Mouse (Mus musculus): ENCODE results near the gene Fam183b. TPM values are rescaled to one million over a fixed set of nuclear protein-coding genes. Genes with fewer than 3 reads are reported as not detected.

The Fam183b gene
- polyA plus RNA-seq, 1 experiment = not detected

DNA sequence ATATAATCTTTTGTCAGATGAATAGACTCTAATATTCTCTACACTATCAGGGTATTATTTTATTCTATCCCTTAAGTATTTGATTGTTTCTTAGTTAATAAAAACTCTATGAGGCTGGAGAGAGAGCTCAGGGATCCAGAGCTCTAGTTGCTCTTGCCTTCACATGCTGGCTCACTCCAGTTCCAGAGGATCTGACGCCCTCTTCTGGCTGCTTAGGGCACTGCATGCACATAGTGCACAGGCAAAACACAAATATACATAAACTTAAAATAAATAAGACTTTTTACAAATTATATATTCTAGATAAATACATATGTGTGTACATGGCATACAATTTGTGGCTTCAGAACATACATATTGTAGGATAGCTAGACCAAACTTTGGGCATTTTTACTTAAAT is 10.2 kb upstream of the Fam183b start:
- WGBS = 11% methylated on average over 1 of the region's 1 CpGs
- H3K4me1 ChIP-seq (ENCODE audit: control insufficient read depth, insufficient read depth, low read length) = no peaks in the 10 kb centered on the region
- no peak overlapping the region for H3K27ac ChIP-seq (ENCODE audit: insufficient read depth, low read depth, low read length)
- no peak overlapping the region for H3K4me3 ChIP-seq (ENCODE audit: insufficient read depth, low read depth, low read length)
- TF ChIP-seq POLR2A (IDR thresholded peaks at IDR 0.05; ENCODE audit: insufficient read depth, low read depth, low read length) (no peak), CTCF (IDR thresholded peaks at IDR 0.05; ENCODE audit: insufficient read depth, low read depth, low read length) (no peak)

DNA sequence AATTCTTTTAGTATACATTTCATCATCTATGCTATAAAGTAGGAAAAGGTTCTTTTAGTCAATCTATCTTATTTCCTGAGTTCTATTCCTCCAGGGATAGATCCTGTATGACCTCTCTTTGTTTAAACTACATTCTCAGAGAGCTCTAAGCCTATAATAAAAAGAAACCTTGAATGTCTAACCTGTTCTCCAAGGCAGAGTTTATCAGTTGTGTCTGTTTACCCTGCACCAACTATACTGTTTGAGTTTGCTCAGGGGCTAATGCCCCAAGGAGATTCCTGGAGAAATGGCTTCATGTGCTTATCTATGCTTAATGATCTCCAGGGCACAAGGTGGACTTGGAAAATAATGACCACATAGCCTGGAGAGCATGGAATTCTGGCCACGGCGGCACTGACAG is 2.6 kb upstream of the Fam183b start:
- Histone ChIP-seq H3K27ac (ENCODE audit: insufficient read depth, low read depth, low read length) (no peak overlapping the region), H3K4me3 (ENCODE audit: insufficient read depth, low read depth, low read length) (no peak overlapping the region), H3K4me1 (ENCODE audit: control insufficient read depth, insufficient read depth, low read length) (peaks cover 10% of the 10 kb centered on the region)
- 81% methylated on average over 2 of the region's 2 CpGs for WGBS
- TF ChIP-seq CTCF (IDR thresholded peaks at IDR 0.05; ENCODE audit: insufficient read depth, low read depth, low read length) = no peak
- TF ChIP-seq POLR2A (IDR thresholded peaks at IDR 0.05; ENCODE audit: insufficient read depth, low read depth, low read length) = no peak

DNA sequence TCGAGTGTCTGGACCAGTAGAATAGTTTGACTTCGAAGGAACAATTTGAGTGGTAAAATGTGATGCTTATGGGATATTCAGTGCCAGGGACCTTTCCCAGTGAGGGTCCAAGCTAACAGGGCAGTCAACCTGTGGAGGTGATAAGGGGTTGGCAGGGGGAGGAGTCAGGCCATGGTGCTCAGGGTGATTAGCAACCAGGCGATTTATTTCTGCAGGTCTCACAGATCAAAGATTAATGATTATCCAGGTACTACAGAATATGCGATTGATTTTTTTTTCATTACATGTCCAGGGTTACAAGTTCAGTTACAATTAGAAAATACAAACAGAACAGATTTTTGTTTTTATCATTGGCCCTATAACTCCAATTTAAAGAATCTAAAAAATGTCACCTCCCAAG is 2.1 kb upstream of the Fam183b start:
- H3K4me3 ChIP-seq (ENCODE audit: insufficient read depth, low read depth, low read length) = no peak overlapping the region
- no peak overlapping the region for H3K27ac ChIP-seq (ENCODE audit: insufficient read depth, low read depth, low read length)
- H3K4me1 ChIP-seq (ENCODE audit: control insufficient read depth, insufficient read depth, low read length) = peaks cover 10% of the 10 kb centered on the region
- TF ChIP-seq CTCF (IDR thresholded peaks at IDR 0.05; ENCODE audit: insufficient read depth, low read depth, low read length) (no peak), POLR2A (IDR thresholded peaks at IDR 0.05; ENCODE audit: insufficient read depth, low read depth, low read length) (no peak)
- WGBS = 81% methylated on average over 4 of the region's 4 CpGs

- TF ChIP-seq CTCF (IDR thresholded peaks at IDR 0.05; ENCODE audit: insufficient read depth, low read depth, low read length) = no peak
- TF ChIP-seq POLR2A (IDR thresholded peaks at IDR 0.05; ENCODE audit: insufficient read depth, low read depth, low read length) = no peak
- no peak overlapping the region for H3K27ac ChIP-seq (ENCODE audit: insufficient read depth, low read depth, low read length)
- no peak overlapping the region for H3K4me3 ChIP-seq (ENCODE audit: insufficient read depth, low read depth, low read length)
- WGBS = 75% methylated on average over 5 of the region's 5 CpGs
- peaks cover 10% of the 10 kb centered on the region for H3K4me1 ChIP-seq (ENCODE audit: control insufficient read depth, insufficient read depth, low read length)
Observed at GRCm38 (mm10) chr11:58799747-58800146, 2.0 kb downstream of the Fam183b start.

GRCm38 (mm10) chr11:58796850-58797249 is 4.9 kb downstream of the Fam183b start:
- WGBS = 60% methylated on average over 7 of the region's 7 CpGs
- no peak for TF ChIP-seq CTCF (IDR thresholded peaks at IDR 0.05; ENCODE audit: insufficient read depth, low read depth, low read length)
- TF ChIP-seq POLR2A (IDR thresholded peaks at IDR 0.05; ENCODE audit: insufficient read depth, low read depth, low read length) = no peak
- H3K27ac ChIP-seq (ENCODE audit: insufficient read depth, low read depth, low read length) = no peak overlapping the region
- H3K4me1 ChIP-seq (ENCODE audit: control insufficient read depth, insufficient read depth, low read length) = peaks cover 7% of the 10 kb centered on the region
- no peak overlapping the region for H3K4me3 ChIP-seq (ENCODE audit: insufficient read depth, low read depth, low read length)

- no peak overlapping the region for H3K27ac ChIP-seq (ENCODE audit: insufficient read depth, low read depth, low read length)
- no peaks in the 10 kb centered on the region for H3K4me1 ChIP-seq (ENCODE audit: control insufficient read depth, insufficient read depth, low read length)
- no peak overlapping the region for H3K4me3 ChIP-seq (ENCODE audit: insufficient read depth, low read depth, low read length)
- 71% methylated on average over 2 of the region's 2 CpGs for WGBS
- TF ChIP-seq CTCF (IDR thresholded peaks at IDR 0.05; ENCODE audit: insufficient read depth, low read depth, low read length) (no peak), POLR2A (IDR thresholded peaks at IDR 0.05; ENCODE audit: insufficient read depth, low read depth, low read length) (no peak)
Observed at GRCm38 (mm10) chr11:58795856-58796255, 5.9 kb downstream of the Fam183b start.

DNA sequence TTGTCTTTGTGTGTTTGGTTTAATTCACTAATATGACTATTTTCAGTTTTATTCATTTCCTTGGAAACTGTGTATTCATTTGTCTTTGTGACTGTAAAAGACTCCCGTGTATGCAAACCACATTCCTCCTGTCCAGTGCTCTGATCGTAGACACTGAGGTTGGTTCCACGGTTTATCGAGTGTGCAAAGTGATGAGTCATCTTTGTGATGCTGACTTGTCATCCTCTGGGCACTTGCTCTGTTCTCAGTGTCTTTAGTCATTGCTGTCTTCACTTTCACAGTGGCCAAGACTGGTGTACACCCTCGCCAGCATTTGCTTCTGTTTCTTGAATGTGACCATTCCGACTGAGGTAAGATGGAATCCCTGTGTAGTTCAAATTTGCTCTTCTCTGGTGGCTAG is 11.1 kb downstream of the Fam183b start:
- WGBS = 74% methylated on average over 6 of the region's 6 CpGs
- H3K4me1 ChIP-seq (ENCODE audit: control insufficient read depth, insufficient read depth, low read length) = peaks cover 2% of the 10 kb centered on the region; the same call in 1 of the 2 replicates
- TF ChIP-seq CTCF (IDR thresholded peaks at IDR 0.05; ENCODE audit: insufficient read depth, low read depth, low read length) (no peak), POLR2A (IDR thresholded peaks at IDR 0.05; ENCODE audit: insufficient read depth, low read depth, low read length) (no peak)
- H3K4me3 ChIP-seq (ENCODE audit: insufficient read depth, low read depth, low read length) = no peak overlapping the region
- no peak overlapping the region for H3K27ac ChIP-seq (ENCODE audit: insufficient read depth, low read depth, low read length)

GRCm38 (mm10) chr11:58790053-58790452 is 11.7 kb downstream of the Fam183b start:
- H3K4me3 ChIP-seq (ENCODE audit: insufficient read depth, low read depth, low read length) = no peak overlapping the region
- no peak overlapping the region for H3K27ac ChIP-seq (ENCODE audit: insufficient read depth, low read depth, low read length)
- H3K4me1 ChIP-seq (ENCODE audit: control insufficient read depth, insufficient read depth, low read length) = peaks cover 2% of the 10 kb centered on the region; the same call in 1 of the 2 replicates
- TF ChIP-seq CTCF (IDR thresholded peaks at IDR 0.05; ENCODE audit: insufficient read depth, low read depth, low read length) = no peak
- no peak for TF ChIP-seq POLR2A (IDR thresholded peaks at IDR 0.05; ENCODE audit: insufficient read depth, low read depth, low read length)
- WGBS = 50% methylated on average over 2 of the region's 2 CpGs

DNA sequence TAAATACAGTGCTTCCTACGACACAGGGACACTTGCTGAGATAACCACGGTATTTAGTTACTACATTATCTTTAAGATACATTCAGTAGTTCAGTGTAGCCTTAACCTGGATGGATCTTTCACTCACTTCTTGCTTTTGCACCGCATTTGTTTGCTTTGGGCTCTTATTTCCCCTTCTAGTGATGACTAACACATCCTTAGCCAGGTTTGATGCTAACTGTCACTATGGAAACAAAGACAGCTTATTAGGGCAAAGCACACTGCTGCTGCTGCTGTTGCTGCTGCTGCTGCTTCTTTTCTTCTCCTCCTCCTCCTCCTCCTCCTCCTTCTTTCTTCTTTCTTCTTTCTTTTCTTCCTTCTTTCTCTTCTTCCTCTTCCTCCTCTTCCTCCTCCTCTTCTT is 12.2 kb downstream of the Fam183b start:
- whole genome bisulfite sequencing = 10% methylated on average over 3 of the region's 3 CpGs
- no peak for TF ChIP-seq POLR2A (IDR thresholded peaks at IDR 0.05; ENCODE audit: insufficient read depth, low read depth, low read length)
- TF ChIP-seq CTCF (IDR thresholded peaks at IDR 0.05; ENCODE audit: insufficient read depth, low read depth, low read length) = no peak
- Histone ChIP-seq H3K27ac (ENCODE audit: insufficient read depth, low read depth, low read length) (no peak overlapping the region), H3K4me3 (ENCODE audit: insufficient read depth, low read depth, low read length) (no peak overlapping the region), H3K4me1 (ENCODE audit: control insufficient read depth, insufficient read depth, low read length) (peaks cover 2% of the 10 kb centered on the region; the same call in 1 of the 2 replicates)

- no peak overlapping the region for H3K4me3 ChIP-seq (ENCODE audit: insufficient read depth, low read depth, low read length)
- H3K4me1 ChIP-seq (ENCODE audit: control insufficient read depth, insufficient read depth, low read length) = peaks cover 2% of the 10 kb centered on the region; the same call in 1 of the 2 replicates
- TF ChIP-seq POLR2A (IDR thresholded peaks at IDR 0.05; ENCODE audit: insufficient read depth, low read depth, low read length) (no peak), CTCF (IDR thresholded peaks at IDR 0.05; ENCODE audit: insufficient read depth, low read depth, low read length) (no peak)
- H3K27ac ChIP-seq (ENCODE audit: insufficient read depth, low read depth, low read length) = no peak overlapping the region
- WGBS = 90% methylated on average over 8 of the region's 8 CpGs
Observed at GRCm38 (mm10) chr11:58788346-58788745, 13.4 kb downstream of the Fam183b start.

All from olfactory bulb, adult 2 months (tissue).